Mouse (Mus musculus) erythroblast, embryonic 14.5 days (primary cell): ENCODE measurements around the gene Itgb3.

Experiments
- GATA1 ChIP-seq: IDR thresholded peaks from 2 replicates; pipeline ENCODE4 v1.6.1; 2012; ENCODE audit warnings: low read length, inconsistent platforms, mixed read lengths
- TAL1 ChIP-seq: IDR thresholded peaks from 3 replicates; pipeline ENCODE4 v1.6.1; 2012; ENCODE audit warnings: low read length, inconsistent platforms, mixed read lengths

DNA sequence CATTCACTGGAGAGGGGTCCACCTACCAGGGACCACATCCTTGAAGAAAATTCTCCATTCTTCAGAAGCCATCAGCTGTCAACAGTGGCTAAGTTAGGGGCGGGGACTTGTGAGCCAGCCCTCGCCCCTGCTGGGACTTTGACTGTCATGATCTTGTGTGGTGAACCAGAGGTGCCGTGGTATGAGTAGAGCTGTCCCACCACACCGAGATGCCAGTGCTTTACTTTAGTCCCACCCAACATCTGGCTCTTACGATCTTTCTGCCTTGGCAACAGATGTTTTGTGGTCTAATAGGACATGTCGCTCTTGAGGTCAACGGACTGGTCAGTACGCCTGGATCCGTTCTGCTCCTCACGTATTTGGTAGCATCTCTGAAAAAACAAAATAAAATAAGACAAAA is 5.8 kb downstream of the Itgb3 start:
- no peak for TF ChIP-seq GATA1
- no peak for TF ChIP-seq TAL1
